Mouse (Mus musculus): ENCODE results near the gene Lmo1. TPM values are rescaled to one million over a fixed set of nuclear protein-coding genes. Genes with fewer than 3 reads are reported as not detected.

The Lmo1 gene
- 23.4 and 25.0 TPM in 2 replicates for polyA plus RNA-seq (2014; fragmentation: Nextera tagmentation; extraction: Ambion mirVana)

- Histone ChIP-seq H3K4me1 (ENCODE audit: control insufficient read depth, insufficient read depth, low read length) (peaks cover 14% of the 10 kb centered on the region; the same call in 1 of the 2 replicates), H3K27ac (ENCODE audit: low read depth, low read length) (no peak within 1 kb of the TSS), H3K9ac (ENCODE audit: low read length) (peak within 1 kb of the TSS; percentile 81), H3K4me3 (ENCODE audit: low read depth, low read length) (peak within 1 kb of the TSS; percentile 67), H3K9me3 (ENCODE audit: control insufficient read depth, low read length) (no peaks in the 10 kb centered on the region), H3K27me3 (ENCODE audit: control insufficient read depth, insufficient read depth, low read length) (peaks cover 18% of the 10 kb centered on the region), H3K36me3 (ENCODE audit: control insufficient read depth, insufficient read depth, low read length) (no peaks in the 10 kb centered on the region), H3K4me2 (ENCODE audit: low read depth) (peak within 1 kb of the TSS; percentile 100)
- DNase-seq (ENCODE audit: low spot score), result peak; percentile 54
- ATAC-seq (ENCODE audit: insufficient read depth, low FRiP score, low TSS enrichment), result peak; percentile 65
- under 1% methylated on average over 65 of the region's 67 CpGs for WGBS
Observed at GRCm38 (mm10) chr7:109174949-109175669, at the start of gene Lmo1. Lmo1 (minus strand) TSS chr7:109175207.

- H3K4me1 ChIP-seq (ENCODE audit: control insufficient read depth, insufficient read depth, low read length), result no peaks in the 10 kb centered on the region
- no peak overlapping the region for H3K4me2 ChIP-seq (ENCODE audit: low read depth)
- no peak overlapping the region for H3K27ac ChIP-seq (ENCODE audit: low read depth, low read length)
- no peaks in the 10 kb centered on the region for H3K36me3 ChIP-seq (ENCODE audit: control insufficient read depth, insufficient read depth, low read length)
- no peaks in the 10 kb centered on the region for H3K9me3 ChIP-seq (ENCODE audit: control insufficient read depth, low read length)
- 80% methylated on average over 15 of the region's 15 CpGs for WGBS
- H3K9ac ChIP-seq (ENCODE audit: low read length), result no peak overlapping the region
- ATAC-seq (ENCODE audit: insufficient read depth, low FRiP score, low TSS enrichment), result no peak; the same call in 1 of the 2 replicates
- H3K4me3 ChIP-seq (ENCODE audit: low read depth, low read length), result no peak overlapping the region
- peak; percentile 7 for DNase-seq (ENCODE audit: low spot score)
- H3K27me3 ChIP-seq (ENCODE audit: control insufficient read depth, insufficient read depth, low read length), result no peaks in the 10 kb centered on the region
Observed at GRCm38 (mm10) chr7:109221716-109222110, 46.7 kb upstream of the Lmo1 start.

- ATAC-seq (ENCODE audit: insufficient read depth, low FRiP score, low TSS enrichment), result no peak; the same call in 1 of the 2 replicates
Observed at GRCm38 (mm10) chr7:109220766-109221715, 46.0 kb upstream of the Lmo1 start.

DNA sequence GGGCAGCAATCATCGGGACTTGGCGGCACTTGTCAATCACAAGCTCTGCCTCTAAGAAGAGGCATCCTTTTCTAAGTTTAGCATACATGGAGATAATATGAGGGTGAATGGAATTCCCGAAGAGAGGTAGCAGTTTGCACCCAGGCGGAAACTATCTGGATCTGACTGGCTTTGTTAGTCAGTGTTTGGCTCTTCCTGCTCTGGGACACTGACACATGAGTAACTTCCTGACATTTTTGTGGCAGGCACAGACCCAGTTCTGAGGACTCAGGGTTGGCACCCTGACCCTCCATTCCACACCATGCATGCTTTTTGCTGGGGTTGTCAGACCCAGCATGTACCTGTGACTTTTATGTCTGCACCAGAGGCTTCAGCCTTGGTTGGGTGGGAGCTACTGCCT, 45.0 kb upstream of the Lmo1 start:
- Histone ChIP-seq H3K4me1 (ENCODE audit: control insufficient read depth, insufficient read depth, low read length) (no peaks in the 10 kb centered on the region), H3K27me3 (ENCODE audit: control insufficient read depth, insufficient read depth, low read length) (no peaks in the 10 kb centered on the region), H3K36me3 (ENCODE audit: control insufficient read depth, insufficient read depth, low read length) (no peaks in the 10 kb centered on the region), H3K9me3 (ENCODE audit: control insufficient read depth, low read length) (no peaks in the 10 kb centered on the region), H3K9ac (ENCODE audit: low read length) (no peak overlapping the region), H3K4me2 (ENCODE audit: low read depth) (no peak overlapping the region), H3K27ac (ENCODE audit: low read depth, low read length) (no peak overlapping the region), H3K4me3 (ENCODE audit: low read depth, low read length) (no peak overlapping the region)
- ATAC-seq (ENCODE audit: insufficient read depth, low FRiP score, low TSS enrichment) (no peak), DNase-seq (ENCODE audit: low spot score) (peak; percentile 8)
- WGBS, result 87% methylated on average over 4 of the region's 4 CpGs

More at GRCm38 (mm10) chr7:109220766-109221715, 46.0 kb upstream of the Lmo1 start:
- peak; percentile 6 for DNase-seq (ENCODE audit: low spot score)
- Histone ChIP-seq H3K27me3 (ENCODE audit: control insufficient read depth, insufficient read depth, low read length) (no peaks in the 10 kb centered on the region), H3K27ac (ENCODE audit: low read depth, low read length) (no peak overlapping the region), H3K9me3 (ENCODE audit: control insufficient read depth, low read length) (no peaks in the 10 kb centered on the region), H3K36me3 (ENCODE audit: control insufficient read depth, insufficient read depth, low read length) (no peaks in the 10 kb centered on the region), H3K9ac (ENCODE audit: low read length) (no peak overlapping the region), H3K4me2 (ENCODE audit: low read depth) (no peak overlapping the region), H3K4me1 (ENCODE audit: control insufficient read depth, insufficient read depth, low read length) (no peaks in the 10 kb centered on the region), H3K4me3 (ENCODE audit: low read depth, low read length) (no peak overlapping the region)
- WGBS, result 85% methylated on average over 20 of the region's 20 CpGs

DNA sequence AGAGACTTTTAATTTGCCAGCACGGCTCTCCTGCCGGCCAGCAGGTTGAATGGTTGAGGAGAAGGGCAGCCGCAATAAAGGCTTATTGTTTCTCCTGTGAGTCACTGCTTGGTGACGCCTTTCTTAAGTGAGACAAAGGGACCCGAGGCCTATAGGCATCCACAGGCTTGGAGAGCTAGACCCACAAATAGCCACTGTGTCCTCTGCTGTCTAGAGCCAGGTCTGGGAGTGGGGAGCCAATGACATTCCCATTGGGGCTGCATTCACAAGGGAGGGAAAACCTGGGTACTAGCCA, 43.9 kb upstream of the Lmo1 start:
- peak; percentile 29; the same call in 1 of the 2 replicates for ATAC-seq (ENCODE audit: insufficient read depth, low FRiP score, low TSS enrichment)
- peak; percentile 21 for DNase-seq (ENCODE audit: low spot score)
- no peaks in the 10 kb centered on the region for H3K4me1 ChIP-seq (ENCODE audit: control insufficient read depth, insufficient read depth, low read length)
- 15% methylated on average over 5 of the region's 5 CpGs for WGBS
- H3K36me3 ChIP-seq (ENCODE audit: control insufficient read depth, insufficient read depth, low read length), result no peaks in the 10 kb centered on the region
- H3K4me3 ChIP-seq (ENCODE audit: low read depth, low read length), result no peak overlapping the region
- no peak overlapping the region for H3K27ac ChIP-seq (ENCODE audit: low read depth, low read length)
- H3K9me3 ChIP-seq (ENCODE audit: control insufficient read depth, low read length), result no peaks in the 10 kb centered on the region
- H3K4me2 ChIP-seq (ENCODE audit: low read depth), result no peak overlapping the region
- H3K27me3 ChIP-seq (ENCODE audit: control insufficient read depth, insufficient read depth, low read length), result no peaks in the 10 kb centered on the region
- no peak overlapping the region for H3K9ac ChIP-seq (ENCODE audit: low read length)

DNA sequence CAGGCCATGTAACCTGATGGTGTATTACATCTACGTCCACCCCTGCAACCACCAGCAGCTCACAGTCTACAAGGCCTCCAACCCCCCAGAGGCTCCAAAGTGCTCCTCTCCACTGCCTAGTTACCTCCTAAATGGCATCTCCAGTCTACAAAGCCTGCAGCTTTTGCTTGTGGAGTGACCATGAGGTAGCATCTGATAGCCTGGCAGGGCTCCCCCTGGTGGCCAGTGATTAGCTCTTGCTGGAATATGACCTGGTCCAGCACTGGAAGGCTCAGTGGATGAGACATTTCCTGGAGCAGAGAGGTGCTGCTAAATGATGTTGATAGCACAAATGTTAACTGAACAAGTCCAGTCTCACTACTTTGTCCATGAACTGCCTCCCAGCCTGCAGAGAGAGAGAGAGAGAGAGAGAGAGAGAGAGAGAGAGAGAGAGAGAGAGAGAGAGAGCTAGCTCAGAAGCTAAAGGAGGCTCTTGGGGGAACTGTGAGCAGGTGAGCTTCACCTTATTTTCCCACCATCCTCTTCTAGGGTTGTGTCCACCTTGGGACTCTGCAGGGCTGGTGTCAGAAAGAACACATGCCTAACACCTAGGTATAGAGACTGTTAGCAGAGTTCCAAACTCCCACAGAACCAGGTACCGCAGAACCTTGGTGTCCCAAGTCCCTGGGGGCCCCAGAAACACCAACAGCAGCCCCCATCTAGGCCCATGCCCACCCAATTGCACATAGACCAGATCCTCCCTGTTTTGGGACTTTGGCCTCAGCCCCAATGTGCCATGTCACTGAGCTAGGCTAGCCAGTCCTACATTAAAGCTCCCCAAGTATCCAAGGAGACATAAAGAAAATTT, 43.3 kb upstream of the Lmo1 start:
- no peak overlapping the region for H3K9ac ChIP-seq (ENCODE audit: low read length)
- no peaks in the 10 kb centered on the region for H3K4me1 ChIP-seq (ENCODE audit: control insufficient read depth, insufficient read depth, low read length)
- H3K4me3 ChIP-seq (ENCODE audit: low read depth, low read length), result no peak overlapping the region
- no peak overlapping the region for H3K27ac ChIP-seq (ENCODE audit: low read depth, low read length)
- H3K36me3 ChIP-seq (ENCODE audit: control insufficient read depth, insufficient read depth, low read length), result no peaks in the 10 kb centered on the region
- no peaks in the 10 kb centered on the region for H3K9me3 ChIP-seq (ENCODE audit: control insufficient read depth, low read length)
- DNase-seq (ENCODE audit: low spot score) (peak; percentile 85), ATAC-seq (ENCODE audit: insufficient read depth, low FRiP score, low TSS enrichment) (peak; percentile 67)
- 83% methylated on average over 2 of the region's 2 CpGs for WGBS
- H3K4me2 ChIP-seq (ENCODE audit: low read depth), result no peak overlapping the region
- H3K27me3 ChIP-seq (ENCODE audit: control insufficient read depth, insufficient read depth, low read length), result no peaks in the 10 kb centered on the region

DNA sequence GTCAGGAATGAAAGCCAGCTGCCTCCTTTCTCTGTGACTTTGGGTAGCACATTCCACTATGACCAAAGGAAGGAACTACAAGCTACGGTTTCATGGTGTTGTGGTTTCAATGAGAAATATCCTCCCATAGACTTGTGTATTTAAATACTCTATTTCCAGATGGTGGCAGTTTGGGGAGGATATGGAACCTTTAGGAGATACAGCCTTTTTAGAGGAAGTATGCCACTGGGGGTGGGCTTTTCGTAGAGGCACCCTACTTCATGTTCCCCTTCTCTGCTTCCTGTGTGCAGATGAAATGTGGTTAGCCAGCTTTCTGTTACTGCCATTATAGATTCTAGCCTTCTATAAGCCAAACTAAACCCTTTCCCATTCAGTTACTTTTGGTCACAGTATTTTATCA, 34.8 kb upstream of the Lmo1 start:
- ATAC-seq (ENCODE audit: insufficient read depth, low FRiP score, low TSS enrichment) (no peak), DNase-seq (ENCODE audit: low spot score) (no peak)
- Histone ChIP-seq H3K4me3 (ENCODE audit: low read depth, low read length) (no peak overlapping the region), H3K9me3 (ENCODE audit: control insufficient read depth, low read length) (no peaks in the 10 kb centered on the region), H3K4me2 (ENCODE audit: low read depth) (no peak overlapping the region), H3K27me3 (ENCODE audit: control insufficient read depth, insufficient read depth, low read length) (no peaks in the 10 kb centered on the region), H3K27ac (ENCODE audit: low read depth, low read length) (no peak overlapping the region), H3K4me1 (ENCODE audit: control insufficient read depth, insufficient read depth, low read length) (no peaks in the 10 kb centered on the region), H3K36me3 (ENCODE audit: control insufficient read depth, insufficient read depth, low read length) (no peaks in the 10 kb centered on the region), H3K9ac (ENCODE audit: low read length) (no peak overlapping the region)
- WGBS, result 77% methylated on average over 2 of the region's 2 CpGs

DNA sequence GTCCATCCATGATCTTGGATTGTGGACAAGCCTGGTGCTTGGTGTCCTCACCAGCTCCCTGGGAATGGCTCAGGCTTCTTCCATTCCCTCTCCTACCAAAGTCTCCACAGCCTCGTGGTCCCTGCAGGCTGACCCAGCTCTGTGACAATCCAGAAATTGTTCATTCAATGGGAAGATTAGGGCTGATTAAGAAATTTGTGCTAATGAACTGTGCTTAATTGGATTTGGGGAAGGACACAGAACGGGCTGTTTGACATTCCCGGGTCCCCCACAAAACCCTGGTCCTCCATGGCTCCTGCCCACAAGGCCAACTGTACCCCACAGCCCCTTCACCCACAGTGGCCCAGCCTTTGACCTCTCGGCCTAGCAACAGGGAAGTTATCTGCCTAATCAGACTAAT, 32.8 kb upstream of the Lmo1 start:
- Histone ChIP-seq H3K27ac (ENCODE audit: low read depth, low read length) (no peak overlapping the region), H3K4me2 (ENCODE audit: low read depth) (no peak overlapping the region), H3K9ac (ENCODE audit: low read length) (no peak overlapping the region), H3K27me3 (ENCODE audit: control insufficient read depth, insufficient read depth, low read length) (no peaks in the 10 kb centered on the region), H3K4me1 (ENCODE audit: control insufficient read depth, insufficient read depth, low read length) (no peaks in the 10 kb centered on the region), H3K4me3 (ENCODE audit: low read depth, low read length) (no peak overlapping the region), H3K36me3 (ENCODE audit: control insufficient read depth, insufficient read depth, low read length) (no peaks in the 10 kb centered on the region), H3K9me3 (ENCODE audit: control insufficient read depth, low read length) (no peaks in the 10 kb centered on the region)
- no peak for ATAC-seq (ENCODE audit: insufficient read depth, low FRiP score, low TSS enrichment)
- WGBS, result 86% methylated on average over 4 of the region's 4 CpGs
- peak; percentile 1 for DNase-seq (ENCODE audit: low spot score)
